Mouse (Mus musculus) intestine, postnatal 0 days (tissue): ENCODE results near the gene Ripply1. TPM values are rescaled to one million over a fixed set of nuclear protein-coding genes. Genes with fewer than 3 reads are reported as not detected.

Experiments used
- ATAC-seq: fragments of 200-750 bp; cut with Nextera tagmentation; 2 replicates; pipeline ENCODE4 v1.8.0; 2017; ENCODE audit warnings: mild to moderate bottlenecking, moderate TSS enrichment, moderate library complexity
- H3K27ac ChIP-seq: fragments of 300-500 bp; sonication (generic); 2 replicates; pipeline ENCODE4 v1.5.1; 2014; ENCODE audit warnings: mild to moderate bottlenecking, low read depth, low read length, moderate library complexity
- H3K27me3 ChIP-seq: fragments of 300-500 bp; sonication (generic); replicated peaks from 2 replicates; pipeline ENCODE4 v1.6.1; 2014; ENCODE audit warnings: low read length, mixed read lengths; ENCODE audit not compliant: control insufficient read depth, insufficient read depth
- H3K36me3 ChIP-seq: fragments of 300-500 bp; sonication (generic); 2 replicates; pipeline ENCODE4 v1.6.1; 2014; ENCODE audit warnings: mild to moderate bottlenecking, moderate library complexity; ENCODE audit not compliant: control insufficient read depth, insufficient read depth
- H3K4me1 ChIP-seq: fragments of 300-500 bp; sonication (generic); replicated peaks from 2 replicates; pipeline ENCODE4 v1.6.1; 2014; ENCODE audit warnings: antibody characterized with exemption, low read length, mixed read lengths; ENCODE audit not compliant: control insufficient read depth, insufficient read depth
- H3K4me2 ChIP-seq: fragments of 300-500 bp; sonication (generic); replicated peaks from 2 replicates; pipeline ENCODE4 v1.6.1; 2014; ENCODE audit warnings: low read depth, mild to moderate bottlenecking, moderate library complexity
- H3K4me3 ChIP-seq: fragments of 300-500 bp; sonication (generic); 2 replicates; pipeline ENCODE4 v1.5.1; 2014; ENCODE audit warnings: low read depth, low read length
- H3K9ac ChIP-seq: fragments of 300-500 bp; sonication (generic); 2 replicates; pipeline ENCODE4 v1.6.1; 2014; ENCODE audit warnings: mild to moderate bottlenecking, low read depth, low read length
- H3K9me3 ChIP-seq: fragments of 300-500 bp; sonication (generic); 2 replicates; pipeline ENCODE4 v1.6.1; 2016; ENCODE audit warnings: mixed run types; ENCODE audit not compliant: control insufficient read depth
- CTCF ChIP-seq: sonication (generic); IDR thresholded peaks from 2 replicates; pipeline ENCODE4 v1.5.1; 2016; ENCODE audit warnings: low read depth, mild to moderate bottlenecking, control low read depth, antibody characterized with exemption, moderate library complexity
- WGBS: fragments of 180-500 bp; shearing (Covaris S2); extraction: QIAGEN DNeasy Blood & Tissue Kit; methylation state at CpG from one replicate; pipeline ENCODE4 v1.1.7; 2014; 5-methylcytosine and 5-hydroxymethylcytosine counted together
- polyA plus RNA-seq: library from polyadenylated mRNA; unstranded; fragments of >200 nt; fragmentation: Nextera tagmentation; extraction: Ambion mirVana; gene quantifications from 2 replicates; pipeline ENCODE4 v1.2.1, GENCODE M21; 2015

Gene Ripply1
- polyA plus RNA-seq: not detected in 2 replicates

- Histone ChIP-seq H3K4me3 (no peak within 1 kb of the TSS), H3K27ac (no peak within 1 kb of the TSS), H3K4me1 (no peaks in the 10 kb centered on the region), H3K9me3 (no peaks in the 10 kb centered on the region), H3K9ac (no peak within 1 kb of the TSS), H3K36me3 (no peaks in the 10 kb centered on the region), H3K27me3 (no peaks in the 10 kb centered on the region), H3K4me2 (no peak within 1 kb of the TSS)
- no peak for ATAC-seq
- no peak for TF ChIP-seq CTCF
- 72% methylated on average over 6 of the region's 6 CpGs for WGBS
These were observed at the start of gene Ripply1 for GRCm38 (mm10) chrX:139782278-139783044. Gene Ripply1, minus strand, starts transcription at chrX:139782353.

GRCm38 (mm10) chrX:139828363-139829092, 46.4 kb upstream of the Ripply1 start:
- no peak overlapping the region for H3K4me3 ChIP-seq
- H3K4me2 ChIP-seq: no peak overlapping the region
- H3K9ac ChIP-seq: no peak overlapping the region
- 88% methylated on average over 6 of the region's 6 CpGs for WGBS
- no peaks in the 10 kb centered on the region for H3K36me3 ChIP-seq
- TF ChIP-seq CTCF: no peak
- H3K4me1 ChIP-seq: no peaks in the 10 kb centered on the region
- no peak overlapping the region for H3K27ac ChIP-seq
- H3K27me3 ChIP-seq: no peaks in the 10 kb centered on the region
- ATAC-seq: no peak
- H3K9me3 ChIP-seq: no peaks in the 10 kb centered on the region

- H3K27ac ChIP-seq: no peak overlapping the region
- H3K9me3 ChIP-seq: no peaks in the 10 kb centered on the region
- H3K36me3 ChIP-seq: no peaks in the 10 kb centered on the region
- H3K4me2 ChIP-seq: no peak overlapping the region
- no peaks in the 10 kb centered on the region for H3K27me3 ChIP-seq
- H3K9ac ChIP-seq: no peak overlapping the region
- no peaks in the 10 kb centered on the region for H3K4me1 ChIP-seq
- no peak for ATAC-seq
- no peak overlapping the region for H3K4me3 ChIP-seq
- no peak for TF ChIP-seq CTCF
- 85% methylated on average over 4 of the region's 4 CpGs for WGBS
These were observed 44.8 kb upstream of the Ripply1 start for GRCm38 (mm10) chrX:139826926-139827325.

- no peaks in the 10 kb centered on the region for H3K27me3 ChIP-seq
- H3K36me3 ChIP-seq: no peaks in the 10 kb centered on the region
- H3K4me3 ChIP-seq: no peak overlapping the region
- no peak overlapping the region for H3K9ac ChIP-seq
- no peak for ATAC-seq
- TF ChIP-seq CTCF: no peak
- H3K9me3 ChIP-seq: no peaks in the 10 kb centered on the region
- H3K4me2 ChIP-seq: no peak overlapping the region
- no peaks in the 10 kb centered on the region for H3K4me1 ChIP-seq
- H3K27ac ChIP-seq: no peak overlapping the region
- 89% methylated on average over 1 of the region's 1 CpGs for WGBS
These were observed 43.2 kb upstream of the Ripply1 start for GRCm38 (mm10) chrX:139825402-139825801.

- H3K9ac ChIP-seq: no peak overlapping the region
- TF ChIP-seq CTCF: no peak
- H3K4me1 ChIP-seq: no peaks in the 10 kb centered on the region
- no peaks in the 10 kb centered on the region for H3K27me3 ChIP-seq
- WGBS: 56% methylated on average over 5 of the region's 5 CpGs
- H3K27ac ChIP-seq: no peak overlapping the region
- H3K36me3 ChIP-seq: no peaks in the 10 kb centered on the region
- no peak overlapping the region for H3K4me3 ChIP-seq
- H3K4me2 ChIP-seq: no peak overlapping the region
- no peak for ATAC-seq
- H3K9me3 ChIP-seq: no peaks in the 10 kb centered on the region
These were observed 33.0 kb upstream of the Ripply1 start for GRCm38 (mm10) chrX:139815201-139815600.

GRCm38 (mm10) chrX:139814018-139814635, 32.0 kb upstream of the Ripply1 start:
- no peak for TF ChIP-seq CTCF
- no peaks in the 10 kb centered on the region for H3K27me3 ChIP-seq
- no peaks in the 10 kb centered on the region for H3K4me1 ChIP-seq
- WGBS: 45% methylated on average over 8 of the region's 8 CpGs
- ATAC-seq: peak; percentile 42
- no peak overlapping the region for H3K4me3 ChIP-seq
- H3K4me2 ChIP-seq: 0 out of 2 replicates have a peak overlapping the region, but pooled peaks have one; percentile 45
- H3K36me3 ChIP-seq: no peaks in the 10 kb centered on the region
- no peak overlapping the region for H3K9ac ChIP-seq
- H3K27ac ChIP-seq: peak overlapping the region; percentile 75
- H3K9me3 ChIP-seq: no peaks in the 10 kb centered on the region
